Mouse (Mus musculus): ENCODE data around the gene Ilkap. TPM values are rescaled to one million over a fixed set of nuclear protein-coding genes. Genes with fewer than 3 reads are reported as not detected.
A peak's percentile ranks its signal among the peaks of the same experiment; 100 is the strongest.

The Ilkap gene
- total RNA-seq, 2 experiments from 2014 or later: 66.6 to 67.9 TPM

DNA sequence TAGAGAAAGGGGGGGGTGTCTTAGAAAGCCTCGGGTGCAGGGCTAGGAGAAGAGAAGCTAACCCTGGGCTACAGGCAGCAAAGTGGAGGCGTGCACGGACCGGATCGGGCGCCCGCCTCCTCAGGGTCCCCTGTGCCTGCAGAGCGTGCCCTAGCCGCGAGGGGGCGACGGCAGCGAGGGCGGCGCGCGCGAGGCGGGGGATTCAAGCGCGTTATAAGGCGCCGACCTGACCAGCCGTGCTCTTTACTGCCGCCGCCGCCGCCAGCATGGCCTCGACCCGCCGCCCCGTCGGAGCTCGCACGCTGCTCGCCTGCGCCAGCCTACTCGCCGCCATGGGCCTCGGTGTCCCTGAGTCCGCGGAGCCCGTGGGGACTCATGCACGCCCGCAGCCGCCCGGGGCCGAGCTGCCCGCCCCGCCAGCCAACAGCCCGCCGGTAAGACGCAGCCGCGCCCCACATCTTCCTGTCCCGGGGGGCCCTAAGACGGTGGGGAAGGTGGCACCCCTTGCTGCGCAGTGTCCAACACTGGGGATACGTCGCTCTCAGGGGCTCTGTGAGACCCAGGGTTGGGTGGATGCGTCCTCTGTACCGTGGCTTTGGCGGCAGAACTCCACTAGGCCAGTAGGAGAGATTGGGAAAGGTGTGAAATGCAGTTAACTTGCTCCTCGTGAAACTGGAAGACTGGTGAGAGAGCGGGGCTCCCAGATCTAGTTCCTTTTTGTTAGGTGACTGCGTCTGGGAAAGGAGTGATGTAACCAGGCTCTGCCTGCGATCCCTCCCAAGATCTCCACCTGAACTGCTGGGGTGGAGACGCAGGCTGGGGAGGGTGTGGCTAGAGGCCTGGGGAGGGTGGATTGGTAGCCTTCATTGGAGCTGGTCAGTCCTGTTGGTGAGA lies 32.2 kb downstream of the Ilkap start, which contains the start of gene Erfe:
Erfe (plus strand) TSS at position 216 of the 894 bp plus-strand sequence.
- H3K4me3 ChIP-seq: peak within 1 kb of the TSS; percentile 43
- H3K27ac ChIP-seq: no peak within 1 kb of the TSS
- TF ChIP-seq CTCF (conservative IDR thresholded peaks at IDR 0.05): peak; percentile 89
- peak in 1 of 2 experiments; percentile 55 for DNase-seq (ENCODE audit: low spot score in 2 of 2)

DNA sequence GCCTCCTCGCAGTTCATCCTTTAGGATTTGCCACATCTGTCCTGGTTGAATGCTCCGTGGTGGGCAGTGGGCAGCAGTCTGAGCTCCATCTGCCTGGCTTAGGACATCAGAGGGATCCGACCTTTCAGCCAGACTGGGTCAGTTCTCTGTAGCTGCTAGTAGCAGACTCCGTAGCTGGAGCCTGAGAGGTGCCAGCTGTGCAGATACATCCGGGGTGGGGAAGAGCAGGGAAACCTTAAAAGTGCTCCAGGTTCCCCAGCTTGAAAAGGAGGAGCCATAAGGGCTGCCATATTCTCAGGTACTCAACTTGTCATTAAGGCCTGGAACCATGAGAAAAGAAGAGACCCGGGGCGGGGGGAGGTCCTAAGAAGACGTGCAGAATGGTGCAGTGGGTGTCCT lies 32.8 kb downstream of the Ilkap start:
- Histone ChIP-seq H3K4me3 (no peak overlapping the region; the same call in 1 of the 2 replicates), H3K27ac (no peak overlapping the region)
- DNase-seq (ENCODE audit: low spot score in 2 of 2): no peak
- TF ChIP-seq CTCF (conservative IDR thresholded peaks at IDR 0.05): no peak

DNA sequence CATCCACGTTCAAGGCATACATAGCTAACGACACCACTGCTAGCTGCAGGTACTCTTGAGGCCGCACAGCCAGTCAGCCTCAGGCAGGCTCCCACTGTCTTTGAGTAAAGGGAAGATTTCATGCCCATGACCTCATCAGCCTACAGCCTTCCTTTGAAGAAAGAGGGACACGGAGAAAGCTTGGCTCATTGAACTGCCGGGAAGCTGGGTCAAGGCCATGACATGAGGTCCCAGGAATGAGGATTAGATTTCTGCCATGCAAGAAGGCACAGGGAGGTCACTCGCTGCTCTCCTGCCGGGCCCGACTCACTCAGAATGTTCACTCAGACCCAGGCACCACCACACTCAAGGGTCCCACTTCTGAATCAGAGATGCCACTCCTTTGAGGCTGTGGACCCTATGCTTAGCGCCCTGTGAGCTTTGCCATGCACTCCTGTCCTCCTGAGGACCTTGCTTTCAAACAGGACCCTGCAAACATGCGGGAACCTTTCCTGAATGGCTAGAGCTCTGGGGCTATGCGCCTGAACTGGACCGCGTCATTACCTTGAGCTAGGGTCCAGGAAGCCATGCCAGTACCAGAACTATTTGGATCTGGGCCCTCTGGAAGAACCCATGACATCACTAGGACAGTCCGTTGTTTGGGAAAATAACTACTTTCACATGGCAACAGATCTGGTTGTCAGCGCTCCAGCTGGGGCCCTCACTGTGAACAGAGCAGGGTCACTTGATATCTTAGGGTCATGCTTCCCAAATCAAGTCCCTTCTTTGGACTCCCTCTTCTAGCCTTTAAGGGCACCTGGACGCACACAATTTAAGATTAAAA lies 33.6 kb downstream of the Ilkap start:
- Histone ChIP-seq H3K4me3 (no peak overlapping the region), H3K27ac (no peak overlapping the region)
- TF ChIP-seq CTCF (conservative IDR thresholded peaks at IDR 0.05): no peak
- DNase-seq (ENCODE audit: low spot score in 2 of 2): no peak

DNA sequence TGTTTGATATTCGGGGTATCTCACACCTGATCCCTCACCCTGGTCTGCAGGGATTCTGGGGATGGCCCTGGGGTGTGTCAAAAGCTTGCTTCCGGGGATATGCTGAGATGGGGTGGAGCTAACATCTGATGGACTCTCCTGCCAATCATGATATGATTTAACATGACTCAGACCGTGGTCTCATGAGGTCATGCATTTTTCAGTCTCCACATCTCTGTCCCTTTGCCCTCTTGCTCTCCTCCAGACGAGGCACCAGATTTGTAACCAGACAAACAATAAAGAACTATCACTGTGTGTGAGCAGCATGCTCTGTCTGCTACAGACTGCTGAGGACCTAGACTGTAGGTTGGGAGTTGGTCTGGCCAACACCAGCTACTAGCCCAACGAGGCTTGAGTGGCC lies 36.5 kb downstream of the Ilkap start:
- Histone ChIP-seq H3K4me3 (no peak overlapping the region), H3K27ac (no peak overlapping the region)
- DNase-seq (ENCODE audit: low spot score in 2 of 2): no peak
- no peak for TF ChIP-seq CTCF (conservative IDR thresholded peaks at IDR 0.05)

DNA sequence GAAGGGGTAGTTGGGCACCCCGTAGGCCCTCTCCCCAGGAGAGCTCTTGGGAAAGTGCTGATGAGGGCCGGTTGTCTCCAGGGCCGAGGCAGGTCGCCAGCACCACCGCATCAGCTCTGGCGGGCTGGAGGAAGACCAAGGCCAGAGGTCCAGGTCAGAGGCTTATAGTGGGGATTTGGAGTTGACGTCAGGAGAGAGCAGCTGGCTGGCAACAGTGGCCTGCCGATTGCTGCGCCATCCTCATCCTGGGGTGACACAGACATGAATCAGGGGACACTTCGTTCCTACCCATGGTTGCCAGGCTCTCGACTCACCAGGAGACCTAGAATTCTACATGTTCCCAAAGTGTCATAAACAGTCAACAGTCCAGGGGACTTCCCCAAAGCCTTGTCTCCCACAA lies 42.5 kb downstream of the Ilkap start:
- Histone ChIP-seq H3K27ac (no peak overlapping the region), H3K4me3 (no peak overlapping the region)
- no peak for DNase-seq (ENCODE audit: low spot score in 2 of 2)
- no peak for TF ChIP-seq CTCF (conservative IDR thresholded peaks at IDR 0.05)

DNA sequence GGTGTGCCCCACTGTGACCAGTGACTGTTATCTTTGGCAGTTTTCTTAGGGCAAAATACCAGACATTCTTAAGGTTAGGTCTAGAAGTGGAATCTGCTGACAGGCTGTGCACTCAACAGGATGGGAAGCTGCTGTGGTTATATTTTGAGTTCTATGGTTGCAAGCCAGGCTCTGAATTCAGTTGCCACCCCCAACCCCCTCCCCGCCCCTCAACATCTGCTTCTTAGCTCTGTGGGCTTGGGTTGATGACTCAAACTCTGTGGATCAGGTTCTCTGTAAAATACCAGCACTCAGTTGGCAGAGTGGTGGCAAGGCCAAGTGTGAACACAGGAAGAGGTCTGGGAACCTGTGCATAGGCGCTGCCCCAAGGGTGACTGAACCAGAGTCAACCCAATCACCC lies 46.3 kb downstream of the Ilkap start:
- DNase-seq (ENCODE audit: low spot score in 2 of 2): no peak

DNA sequence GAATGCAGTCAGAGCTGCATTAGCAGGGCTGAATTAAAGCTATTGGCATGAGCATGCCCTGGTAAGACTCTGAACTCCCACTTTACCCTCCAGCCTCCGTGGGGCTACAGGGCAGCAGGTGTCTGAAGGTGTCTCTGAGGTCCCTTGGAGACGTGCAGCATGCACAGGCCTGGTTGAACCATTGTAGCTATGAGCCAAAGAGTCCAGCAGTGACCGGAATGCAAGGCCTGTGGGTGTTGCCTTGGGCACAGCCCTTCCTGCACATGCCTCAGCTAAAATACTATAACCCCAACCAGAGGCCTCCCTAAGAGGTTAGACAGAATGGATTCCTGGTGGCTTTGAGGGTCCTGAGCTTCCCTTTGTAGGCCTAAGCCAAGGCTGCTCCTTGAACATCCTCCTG lies 47.4 kb downstream of the Ilkap start:
- DNase-seq (ENCODE audit: low spot score in 2 of 2): no peak
- Histone ChIP-seq H3K4me3 (no peak overlapping the region), H3K27ac (no peak overlapping the region)
- TF ChIP-seq CTCF (conservative IDR thresholded peaks at IDR 0.05): no peak

More for the DNA sequence above, 46.3 kb downstream of the Ilkap start:
- Histone ChIP-seq H3K4me3 (no peak overlapping the region), H3K27ac (no peak overlapping the region)
- TF ChIP-seq CTCF (conservative IDR thresholded peaks at IDR 0.05): no peak

DNA sequence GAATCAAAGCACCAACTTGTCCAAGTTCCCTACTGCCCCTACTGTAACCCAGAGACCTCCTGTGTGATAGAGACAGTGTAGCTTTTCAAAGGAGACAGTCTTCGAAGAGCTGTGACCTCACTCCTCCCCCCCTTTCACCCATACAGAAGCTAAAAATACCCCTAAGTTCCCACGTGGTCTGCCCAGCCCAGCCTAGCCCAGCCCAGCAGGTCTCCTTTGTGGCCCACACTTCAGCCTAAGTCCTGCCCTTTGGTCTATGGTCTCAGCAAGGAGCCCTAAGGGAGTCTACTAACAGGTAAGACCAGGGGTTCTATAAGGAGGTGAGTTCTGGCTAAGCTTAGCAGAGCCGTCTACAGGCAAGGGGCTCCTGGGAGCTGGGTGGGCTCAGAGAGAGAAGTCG lies 47.8 kb downstream of the Ilkap start, which contains the start of gene Klhl30:
Klhl30 (plus strand) TSS at position 176 of the 400 bp plus-strand sequence.
- TF ChIP-seq CTCF (conservative IDR thresholded peaks at IDR 0.05): no peak

DNA sequence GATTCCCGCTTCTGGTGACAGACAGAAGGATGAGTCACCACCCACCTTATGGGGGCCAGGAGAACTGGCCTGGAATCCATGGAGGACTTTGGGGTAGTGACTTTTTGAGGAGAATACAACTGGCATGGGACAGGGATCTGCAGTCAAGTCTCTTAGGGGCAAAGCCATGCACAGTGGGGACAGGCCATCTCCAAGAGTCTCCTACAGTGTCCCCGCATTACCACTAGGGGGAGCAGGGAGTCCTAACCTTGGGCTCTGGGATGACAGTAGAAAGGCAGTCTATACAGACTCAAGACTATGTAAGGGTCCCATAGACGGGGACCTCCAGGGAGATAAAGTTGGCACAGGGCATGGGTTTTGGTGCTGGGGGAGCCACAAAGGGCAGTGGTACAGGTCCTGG lies 51.7 kb downstream of the Ilkap start:
- Histone ChIP-seq H3K27ac (no peak overlapping the region), H3K4me3 (no peak overlapping the region)
- TF ChIP-seq CTCF (conservative IDR thresholded peaks at IDR 0.05): peak; percentile 98
- DNase-seq (ENCODE audit: low spot score in 2 of 2): peak; percentile 54 to 75

More for the DNA sequence above, 47.8 kb downstream of the Ilkap start, which contains the start of gene Klhl30:
- Histone ChIP-seq H3K27ac (no peak within 1 kb of the TSS), H3K4me3 (no peak within 1 kb of the TSS)
- no peak for DNase-seq (ENCODE audit: low spot score in 2 of 2)

DNA sequence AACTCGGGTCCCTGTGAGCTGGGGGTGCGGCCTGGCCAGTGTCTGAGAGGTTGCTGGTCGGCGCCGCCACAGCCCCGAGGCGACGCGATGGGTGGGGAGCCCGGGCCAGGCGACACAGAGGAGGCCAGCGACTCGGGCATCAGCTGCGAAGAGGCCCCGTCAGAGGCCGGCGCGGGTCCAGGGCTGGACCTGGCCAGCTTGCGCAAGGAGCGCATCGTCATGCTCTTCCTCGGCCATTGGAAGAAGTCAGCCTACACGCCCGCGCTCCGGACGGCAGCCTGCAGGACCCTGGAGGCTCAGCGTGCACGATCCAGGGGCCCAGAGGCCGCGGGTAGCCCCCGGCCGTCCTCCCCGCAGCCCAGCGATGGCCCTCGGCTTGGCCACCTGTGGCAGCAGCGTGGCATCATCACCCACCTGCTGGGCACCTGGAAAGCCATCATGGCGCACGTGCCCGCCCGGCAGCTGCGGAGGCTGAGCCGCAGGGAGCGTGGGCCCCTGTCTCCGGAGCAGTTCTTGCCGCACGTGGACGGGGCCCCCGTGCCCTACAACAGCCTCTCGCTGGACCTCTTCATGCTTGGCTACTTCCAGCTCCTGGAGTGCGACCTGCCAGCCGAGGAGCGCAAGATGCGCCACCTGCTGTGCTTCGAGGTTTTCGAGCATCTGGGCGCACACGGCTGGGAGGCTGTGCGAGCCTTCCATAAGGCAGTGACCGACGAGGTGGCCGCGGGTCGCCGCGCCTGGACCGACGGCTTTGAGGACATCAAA lies 53.5 kb downstream of the Ilkap start:
- Histone ChIP-seq H3K4me3 (peak overlapping the region; percentile 33), H3K27ac (no peak overlapping the region)
- no peak for TF ChIP-seq CTCF (conservative IDR thresholded peaks at IDR 0.05)
- no peak for DNase-seq (ENCODE audit: low spot score in 2 of 2)

DNA sequence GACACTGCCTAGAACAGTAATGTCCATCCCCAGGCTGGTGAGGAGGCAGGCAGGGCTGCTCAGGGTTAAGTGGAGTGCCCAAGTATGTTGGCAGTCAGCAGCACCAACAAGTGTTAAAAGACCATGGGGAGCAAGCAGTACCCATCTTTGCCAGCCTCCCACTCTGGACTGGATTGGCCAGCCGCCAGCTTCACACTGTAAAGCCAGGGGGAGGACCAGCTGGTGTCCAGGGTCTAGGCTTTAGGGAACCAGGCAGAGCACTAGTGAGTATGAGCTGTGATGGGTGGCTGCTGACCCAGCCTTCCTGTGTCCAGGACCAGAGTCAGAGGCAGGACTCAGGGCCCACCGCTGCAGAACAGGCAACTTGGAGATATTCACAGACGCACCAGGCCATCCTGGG lies 54.6 kb downstream of the Ilkap start:
- Histone ChIP-seq H3K27ac (no peak overlapping the region), H3K4me3 (no peak overlapping the region)
- no peak for DNase-seq (ENCODE audit: low spot score in 2 of 2)
- no peak for TF ChIP-seq CTCF (conservative IDR thresholded peaks at IDR 0.05)

DNA sequence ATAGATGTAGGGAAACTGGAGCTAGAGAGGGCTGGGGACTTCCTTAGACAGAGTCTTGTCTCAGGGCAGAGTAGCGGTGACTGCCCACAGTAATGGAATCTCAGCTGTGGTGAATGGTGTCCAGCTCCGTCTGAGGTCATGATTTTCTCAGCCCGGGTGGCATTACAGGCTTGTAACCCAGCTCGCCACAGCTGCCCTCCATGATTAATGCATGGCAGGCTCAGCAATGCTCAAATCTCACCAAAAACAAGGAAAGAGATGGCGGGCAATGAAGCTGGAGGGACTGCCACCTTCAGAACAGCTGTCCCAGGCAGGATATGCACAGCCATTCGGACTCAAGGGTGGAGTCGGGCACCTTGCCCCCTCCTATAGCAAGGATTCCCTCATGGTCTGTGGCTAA lies 61.3 kb downstream of the Ilkap start:
- H3K27ac ChIP-seq: no peak overlapping the region
- no peak overlapping the region for H3K4me3 ChIP-seq
- DNase-seq (ENCODE audit: low spot score in 2 of 2): no peak
- TF ChIP-seq CTCF (conservative IDR thresholded peaks at IDR 0.05): no peak
